Mouse (Mus musculus) Muller cell, postnatal 12 days (primary cell): Measurements from ENCODE around the gene Mettl13.

Experiments
- DNase-seq: peaks from one replicate; pipeline ENCODE4 v3.0.0-alpha.2; 2015; ENCODE audit errors: inconsistent ontology term

The Mettl13 gene

DNA sequence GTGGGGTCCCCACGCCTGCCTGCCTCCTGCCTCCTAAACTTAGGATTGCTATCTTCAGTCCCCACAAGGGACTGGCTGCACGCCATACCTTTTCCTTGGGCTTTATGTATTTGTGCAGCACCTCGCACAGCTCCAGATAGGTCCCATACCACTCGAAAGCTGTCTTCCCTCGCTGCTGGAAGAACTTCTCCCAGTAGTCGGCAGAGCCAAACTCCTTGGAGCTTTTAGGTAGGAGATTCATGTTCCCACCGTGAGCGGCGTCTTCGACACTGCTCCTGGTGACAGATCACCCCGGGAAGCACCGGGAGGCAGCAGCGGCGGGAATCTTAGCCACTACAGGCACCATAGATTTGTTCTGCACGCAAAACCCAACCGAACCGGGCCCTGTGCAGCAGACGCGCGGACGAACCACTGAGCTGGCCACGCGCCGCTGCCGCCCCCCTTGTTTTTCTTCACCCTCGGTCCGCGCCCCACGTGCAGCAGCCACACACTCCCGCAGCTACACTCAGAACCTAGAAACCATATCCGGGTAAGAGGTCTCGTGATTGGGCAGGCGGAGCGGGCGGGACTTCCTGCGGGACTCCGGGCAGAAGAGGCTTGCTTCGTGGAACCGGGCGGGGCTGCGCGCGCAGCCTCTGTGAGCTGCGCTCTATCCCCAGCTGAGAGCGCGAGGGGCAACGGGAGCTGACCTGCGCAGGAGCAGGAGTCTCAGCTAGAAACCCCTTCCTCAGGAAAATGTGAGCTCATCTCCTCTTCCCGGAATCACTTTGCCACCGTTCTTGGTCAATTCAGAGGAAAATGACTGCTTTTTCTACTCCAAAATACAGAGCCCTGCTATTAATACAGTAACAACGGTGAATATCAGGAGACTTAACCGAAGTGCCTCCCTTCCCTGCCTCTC lies at the start of gene Mettl13:
Gene Mettl13 (minus strand): TSS at position 536 of the 901 bp plus-strand sequence.
- peak; percentile 95 for DNase-seq

DNA sequence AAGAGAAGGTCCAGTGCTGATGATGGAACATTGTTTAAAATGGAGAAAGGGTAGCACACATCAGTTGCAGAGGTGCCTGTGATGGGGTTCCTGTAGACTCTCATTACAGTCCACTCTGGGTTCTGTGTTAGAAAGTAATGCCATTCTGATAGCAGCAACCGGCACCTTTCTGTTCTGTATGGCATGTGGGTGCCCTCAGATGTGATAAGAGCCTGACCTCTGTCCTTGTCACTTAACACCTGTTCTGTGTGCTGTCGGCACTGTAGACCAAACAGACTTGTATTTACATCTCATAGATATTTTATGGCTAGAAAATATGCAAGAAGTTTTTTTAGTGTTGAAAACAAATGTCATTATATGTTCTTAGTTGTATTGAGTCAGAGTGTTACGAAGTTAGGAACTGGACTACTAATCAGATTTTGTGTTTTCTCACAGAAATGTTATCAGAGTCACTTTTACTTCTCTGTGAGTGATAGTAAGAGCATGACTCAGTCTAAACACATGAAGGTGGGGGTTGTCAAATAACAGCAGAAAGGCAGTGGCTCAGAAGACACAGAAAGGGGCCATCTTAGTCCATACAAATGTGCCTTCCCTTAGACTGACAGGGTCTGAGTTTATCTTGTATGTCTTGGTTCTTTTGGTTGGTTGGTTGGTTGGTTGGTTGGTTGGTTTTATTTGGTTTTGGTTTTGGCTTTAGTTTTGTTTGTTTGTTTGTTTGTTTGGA lies 49.2 kb upstream of the Mettl13 start:
- DNase-seq: no peak

DNA sequence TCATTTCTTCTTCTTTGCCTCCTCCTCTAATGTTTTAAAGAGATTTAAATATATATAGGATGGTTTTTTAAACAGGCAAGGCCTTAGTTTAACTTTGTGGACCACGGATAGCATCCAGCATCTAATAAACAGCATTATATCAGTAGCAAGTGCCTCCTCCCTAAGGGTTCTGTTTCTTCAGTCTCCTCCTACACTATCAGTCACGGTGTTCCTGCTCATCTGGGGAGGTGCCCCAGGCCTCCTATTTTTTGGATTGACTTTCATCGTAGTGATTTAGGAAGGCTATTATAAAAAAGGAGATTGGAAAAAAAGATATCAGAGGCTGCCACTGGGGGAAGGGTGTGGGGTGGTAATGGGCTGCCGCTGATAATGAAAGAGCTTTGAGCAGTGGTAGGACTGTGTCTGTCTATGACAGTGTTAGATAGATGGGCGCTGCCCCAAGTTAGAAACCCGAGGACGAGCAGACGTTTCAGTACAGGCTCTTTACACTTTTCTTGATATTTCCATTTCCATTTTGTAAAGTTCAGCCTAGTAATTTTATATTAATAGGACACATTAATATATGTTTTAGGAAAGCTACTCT lies 42.2 kb upstream of the Mettl13 start:
- no peak for DNase-seq

DNA sequence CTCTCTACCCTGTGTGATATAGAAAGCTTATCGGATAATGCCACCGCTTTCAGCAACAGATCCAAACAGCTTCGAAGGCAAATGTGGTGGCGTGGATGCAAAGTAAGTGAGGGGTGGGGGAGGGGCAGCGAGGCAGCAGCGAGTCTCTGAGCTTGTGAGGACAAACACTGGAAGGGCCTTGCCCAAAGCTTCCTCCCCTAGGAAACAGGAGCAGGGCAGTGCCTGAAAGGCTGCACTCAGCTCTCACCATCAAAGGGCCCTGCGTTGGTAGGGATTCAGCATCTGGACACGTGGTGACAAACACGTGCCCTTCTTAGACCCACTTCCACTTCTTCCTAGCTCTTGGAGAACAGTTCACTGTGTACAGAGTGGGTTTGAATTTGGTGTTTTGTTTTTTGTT lies 41.1 kb upstream of the Mettl13 start:
- DNase-seq: no peak

DNA sequence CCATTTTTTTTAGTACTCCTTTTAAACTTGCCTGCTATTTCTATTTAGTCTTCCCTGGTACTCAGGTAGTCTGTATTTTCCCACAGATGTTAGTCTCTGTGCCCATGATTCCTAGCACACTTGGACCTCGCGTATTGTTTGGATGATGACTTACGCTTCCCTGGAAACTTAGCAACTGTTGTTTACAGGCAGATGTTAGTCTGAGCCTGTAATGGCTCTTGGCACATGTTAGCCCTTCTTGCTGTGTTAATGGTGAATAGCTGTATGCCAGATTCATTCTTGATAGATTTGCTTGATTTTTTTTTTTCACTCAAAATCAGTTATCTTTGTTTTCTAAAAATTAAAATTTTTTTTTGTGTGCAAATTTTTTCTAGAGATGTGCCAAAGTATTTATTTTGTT lies 40.3 kb upstream of the Mettl13 start:
- no peak for DNase-seq

DNA sequence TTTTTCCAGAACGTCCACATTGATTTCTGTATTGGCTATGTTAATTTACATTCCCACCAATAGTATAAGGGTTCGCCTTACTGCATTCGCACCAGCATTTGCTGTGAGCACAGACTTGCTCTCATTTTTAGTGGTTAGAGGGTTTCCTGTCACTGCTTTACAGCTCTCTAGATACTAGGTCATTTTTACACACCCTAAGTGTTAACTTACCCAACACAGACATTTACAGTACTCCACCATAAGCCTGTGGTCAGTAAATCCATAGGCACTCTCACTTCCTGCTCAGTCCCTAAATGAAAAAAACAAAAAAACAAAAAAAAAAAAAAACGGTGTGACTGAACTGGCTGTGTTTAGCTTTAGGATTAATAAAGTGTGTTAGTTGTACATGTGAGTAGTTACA lies 37.9 kb upstream of the Mettl13 start:
- DNase-seq: no peak

DNA sequence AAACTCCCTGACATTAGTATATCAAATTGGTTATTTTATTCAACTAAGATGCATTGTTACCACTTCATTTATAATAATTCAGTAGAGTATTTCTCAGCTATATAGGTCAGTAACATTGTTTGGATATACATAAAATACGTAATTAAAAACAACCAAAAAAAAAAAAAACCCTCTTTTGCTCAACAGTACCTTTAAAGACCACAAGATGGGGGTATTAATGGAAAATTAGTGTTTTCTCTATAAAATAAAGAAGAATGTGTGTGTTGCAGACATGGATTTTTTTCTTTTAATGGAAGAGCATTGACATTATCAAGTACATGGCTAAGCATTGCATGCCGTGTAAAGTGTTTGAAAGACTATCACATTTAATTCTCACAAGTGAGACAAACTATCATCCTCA lies 34.5 kb upstream of the Mettl13 start:
- peak; percentile 2 for DNase-seq

DNA sequence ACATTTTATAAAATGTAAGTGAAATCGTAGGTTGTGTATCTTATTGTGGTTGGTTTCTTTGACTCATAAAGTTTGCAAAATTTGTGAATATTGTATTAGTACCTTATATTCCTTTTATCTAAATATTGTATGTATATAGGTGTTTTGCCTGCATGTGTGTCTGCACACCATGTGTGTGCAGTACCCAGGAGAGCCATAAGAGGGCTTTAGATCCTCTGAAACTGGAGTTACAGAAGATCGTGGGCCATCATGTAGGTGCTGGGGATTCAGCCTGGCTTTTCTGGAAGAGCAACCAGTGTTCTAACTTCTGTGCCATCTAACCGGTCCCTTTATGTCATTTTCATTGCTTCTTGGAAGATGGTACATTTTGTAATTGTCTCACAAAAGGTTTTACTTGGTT lies 26.7 kb upstream of the Mettl13 start:
- no peak for DNase-seq

DNA sequence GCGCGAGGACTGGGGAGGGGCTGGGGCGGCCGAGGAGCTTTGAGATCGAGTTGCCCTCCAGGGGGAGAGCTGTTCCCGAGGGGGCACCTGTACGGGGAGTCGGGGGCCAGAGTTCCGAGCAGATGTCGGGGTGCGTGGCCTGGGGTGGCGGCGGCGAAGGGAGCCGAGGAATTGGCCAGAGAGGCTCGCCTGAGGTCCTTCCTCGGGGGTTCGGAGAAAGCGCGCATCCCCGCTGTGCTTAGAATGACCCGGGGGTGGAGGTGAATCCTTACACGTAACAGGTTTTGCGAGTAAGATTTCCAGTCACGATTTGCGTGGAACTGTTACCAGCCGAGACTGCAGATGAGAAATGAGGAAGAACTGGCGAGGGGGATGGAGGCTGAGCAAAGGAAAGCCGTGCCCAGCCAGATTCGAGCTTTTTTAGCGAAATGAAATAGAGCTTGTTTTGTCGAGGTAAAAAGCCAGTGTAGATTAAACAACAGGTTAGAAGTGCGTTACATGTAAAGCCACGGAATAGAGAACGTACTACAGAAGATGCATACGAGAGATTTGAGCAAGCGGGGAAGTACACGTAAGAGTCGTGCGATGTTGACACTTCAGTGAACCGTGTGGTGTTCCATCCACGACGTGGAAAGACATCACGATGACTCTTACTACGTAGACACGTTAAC lies 22.7 kb upstream of the Mettl13 start:
- peak; percentile 12 for DNase-seq

DNA sequence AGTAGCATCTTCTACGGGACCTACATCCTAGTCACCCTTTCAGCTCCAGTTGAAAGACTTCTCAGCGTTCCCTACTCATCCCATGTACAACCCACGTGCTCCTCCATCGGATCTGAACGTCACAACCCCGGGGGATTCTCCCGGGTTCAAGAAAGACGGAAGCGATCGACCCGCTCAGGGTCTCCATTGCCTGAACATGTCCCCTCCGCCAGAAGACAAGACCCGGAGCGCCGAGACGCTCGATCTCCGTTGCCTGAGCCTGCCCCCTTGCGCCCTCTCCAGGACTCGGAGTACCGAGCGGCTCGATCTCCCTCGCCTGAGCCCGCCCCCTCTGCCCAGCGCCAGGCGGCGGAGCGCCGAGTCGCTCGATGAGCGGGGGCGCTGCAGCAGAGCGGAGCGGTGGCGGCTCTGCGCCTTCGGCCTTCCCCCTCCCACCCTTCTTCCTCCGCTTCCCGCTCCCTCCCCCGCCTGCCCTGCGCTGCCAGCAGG lies 22.0 kb upstream of the Mettl13 start, which contains the start of gene Vamp4:
Gene Vamp4 (plus strand): TSS at position 256 of the 489 bp plus-strand sequence.
- DNase-seq: peak; percentile 96

DNA sequence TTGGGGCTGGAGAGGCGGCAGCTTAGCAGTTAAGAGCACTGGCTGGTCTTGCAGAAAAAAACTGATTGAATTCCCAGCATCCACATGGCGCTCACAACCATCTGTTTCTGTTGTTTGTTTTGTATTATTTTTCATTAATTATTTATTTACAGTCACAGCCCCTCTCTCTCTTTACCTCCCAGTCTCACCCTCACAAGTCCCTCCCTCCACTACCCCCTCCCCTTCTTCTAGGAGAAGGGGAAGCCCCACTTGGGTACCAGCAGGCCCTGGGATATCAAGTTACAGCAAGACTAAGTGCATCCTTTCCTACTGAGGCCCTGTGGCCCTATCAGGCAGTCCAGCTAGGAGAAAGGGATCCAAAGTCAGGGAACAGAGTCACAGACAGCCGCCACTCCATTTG lies 19.0 kb upstream of the Mettl13 start:
- no peak for DNase-seq

DNA sequence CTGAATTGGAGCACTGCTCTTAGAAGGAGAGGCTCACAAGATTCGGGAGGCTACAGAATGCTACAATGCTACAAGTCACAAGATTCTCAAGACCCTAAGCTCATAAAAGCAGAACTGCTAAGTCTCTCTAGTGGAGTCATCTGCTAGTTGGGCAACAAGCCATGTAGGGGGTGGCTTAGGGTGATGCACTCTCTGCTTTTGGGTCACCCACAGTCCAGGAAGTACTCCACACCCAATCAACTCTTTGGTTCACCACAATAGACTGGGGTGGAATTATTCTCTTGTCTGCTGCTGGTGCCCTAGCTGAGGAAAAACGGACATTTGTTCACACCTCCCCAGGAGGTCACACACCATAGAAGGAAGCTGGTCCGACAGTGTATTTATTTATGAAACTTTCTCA lies 16.6 kb upstream of the Mettl13 start:
- DNase-seq: peak; percentile 24

DNA sequence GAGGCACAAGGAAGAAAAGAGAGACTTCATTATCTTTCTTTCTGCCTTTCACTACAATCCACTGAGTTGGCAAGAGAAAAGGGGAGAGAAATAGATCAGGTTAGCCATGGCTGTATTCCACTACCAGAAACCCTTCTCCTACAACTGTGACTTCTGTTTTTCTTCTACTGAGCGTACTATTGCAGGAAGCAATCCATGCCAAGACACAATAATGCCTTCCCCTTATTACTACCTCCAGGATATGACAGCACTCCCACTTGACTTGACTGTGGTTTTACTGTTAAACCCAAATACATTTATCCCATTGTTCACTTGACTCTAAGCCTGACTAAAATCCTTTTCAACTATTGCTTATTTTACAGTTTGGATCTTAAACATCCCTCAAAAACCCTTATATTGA lies 14.9 kb upstream of the Mettl13 start:
- no peak for DNase-seq

DNA sequence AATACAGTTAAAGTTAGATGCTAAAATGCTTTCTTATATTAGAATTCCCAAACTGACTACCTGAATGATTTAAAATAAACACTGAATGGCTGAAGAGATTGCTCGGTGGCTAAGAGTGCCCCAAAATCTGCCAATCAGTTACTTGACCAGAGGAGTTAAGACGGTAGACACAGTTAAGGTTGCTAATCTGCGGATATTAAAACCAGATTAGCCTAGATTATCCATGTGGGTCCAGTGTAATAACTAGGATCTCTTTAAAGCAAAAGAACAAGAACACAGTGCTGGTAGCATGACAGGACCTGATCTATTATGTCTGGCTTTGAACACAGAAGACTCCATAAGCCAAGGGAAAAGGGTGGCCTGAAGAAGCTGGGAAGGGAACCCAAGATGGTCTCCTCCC lies 5.8 kb upstream of the Mettl13 start:
- no peak for DNase-seq

DNA sequence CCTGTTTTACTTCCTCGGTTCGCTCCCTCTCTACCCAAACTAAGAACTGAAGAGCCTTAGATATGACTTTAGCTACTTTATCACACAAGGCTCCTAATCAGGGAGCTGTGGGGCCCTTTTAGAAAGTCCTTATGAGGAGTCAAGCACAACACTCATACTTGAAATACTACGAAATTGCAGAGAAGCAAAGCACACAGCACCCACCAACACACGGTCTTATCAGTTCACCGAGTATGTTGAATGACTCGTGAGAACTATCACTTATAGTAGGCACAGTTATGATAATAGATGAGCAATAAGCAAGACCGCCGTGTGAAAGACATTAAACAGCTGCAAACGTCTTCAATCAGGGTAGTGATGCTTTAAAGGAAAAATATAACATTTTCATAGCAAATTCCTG lies 4.6 kb upstream of the Mettl13 start:
- no peak for DNase-seq

DNA sequence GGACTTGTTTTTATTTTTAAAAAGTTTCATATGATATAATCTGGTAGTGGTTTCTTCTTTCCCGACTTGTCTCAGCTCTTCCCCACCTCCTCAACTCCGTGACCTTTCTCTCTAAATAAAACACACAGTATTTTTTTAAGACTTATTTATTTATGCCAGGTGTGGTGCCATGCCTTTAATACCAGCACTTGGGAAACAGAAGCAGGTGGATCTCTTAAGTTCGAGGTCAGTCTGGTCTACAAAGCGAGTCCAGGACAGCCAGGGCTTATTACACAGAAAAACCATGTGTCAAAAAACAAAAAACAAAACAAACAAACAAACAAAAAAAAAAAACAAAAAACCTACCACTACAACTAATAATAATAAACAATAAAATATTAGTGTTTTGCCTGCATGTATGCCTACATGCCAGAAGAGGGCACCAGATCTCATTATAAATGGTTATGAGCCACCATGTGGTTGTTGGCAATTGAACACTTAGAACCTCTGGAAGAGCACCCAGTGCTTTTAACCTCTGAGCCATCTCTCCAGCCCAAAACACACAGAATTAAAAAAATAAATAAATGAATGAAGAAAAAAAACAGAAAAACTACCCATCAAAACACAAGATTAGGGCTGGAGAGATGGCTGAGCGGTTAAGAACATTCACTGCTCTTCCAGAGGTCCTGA lies 1.4 kb upstream of the Mettl13 start:
- DNase-seq: peak; percentile 17

DNA sequence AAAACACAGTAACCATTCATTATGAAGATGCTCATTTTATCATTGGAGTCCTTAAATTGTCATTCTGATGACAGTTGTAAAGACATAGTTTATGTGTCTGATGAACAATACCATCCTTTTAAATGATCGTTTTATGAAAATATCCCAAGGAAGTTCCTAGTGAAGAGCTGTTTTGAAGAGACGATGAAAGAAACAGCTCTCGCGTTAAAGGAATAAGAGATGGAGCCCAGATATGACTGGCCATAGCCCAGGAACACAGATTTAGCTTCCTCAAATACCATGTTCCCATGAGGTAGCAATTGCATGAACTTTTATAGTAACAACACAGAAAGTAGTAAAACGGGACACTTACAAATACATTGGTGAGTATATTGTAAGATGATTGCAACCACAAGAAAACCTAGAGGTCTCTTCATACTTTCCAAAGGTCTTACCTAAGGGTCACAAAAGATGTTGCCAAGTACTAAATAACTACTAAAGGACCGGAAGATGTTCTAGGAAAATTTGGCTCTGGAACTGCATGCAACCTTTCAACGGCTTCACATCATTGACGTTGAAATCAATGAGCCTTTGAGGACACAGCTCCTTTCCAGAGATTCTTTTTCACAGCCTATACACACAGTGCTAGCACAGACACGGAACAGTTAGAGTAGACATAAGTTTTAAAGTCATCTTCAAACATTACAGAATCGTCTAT lies 714 bp upstream of the Mettl13 start:
- DNase-seq: no peak

DNA sequence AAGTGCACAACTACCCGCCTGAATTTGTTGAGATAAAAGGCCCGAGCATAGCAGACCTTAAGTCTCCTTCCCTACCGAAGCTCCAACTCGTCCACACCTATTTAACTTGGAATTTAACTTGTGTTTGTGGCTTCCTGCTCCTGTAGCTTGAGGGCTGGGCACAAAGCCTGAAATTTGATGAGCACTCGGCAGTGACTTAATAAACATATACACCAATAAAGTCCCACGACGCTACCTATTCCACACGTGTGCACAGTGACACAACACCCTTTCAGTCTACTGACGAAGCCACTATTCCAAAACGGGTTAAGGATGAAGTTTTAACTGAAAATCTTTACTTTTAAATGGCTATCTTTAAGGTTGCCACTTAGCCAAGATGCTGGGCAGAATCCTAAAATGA lies 744 bp downstream of the Mettl13 start:
- DNase-seq: peak; percentile 8

DNA sequence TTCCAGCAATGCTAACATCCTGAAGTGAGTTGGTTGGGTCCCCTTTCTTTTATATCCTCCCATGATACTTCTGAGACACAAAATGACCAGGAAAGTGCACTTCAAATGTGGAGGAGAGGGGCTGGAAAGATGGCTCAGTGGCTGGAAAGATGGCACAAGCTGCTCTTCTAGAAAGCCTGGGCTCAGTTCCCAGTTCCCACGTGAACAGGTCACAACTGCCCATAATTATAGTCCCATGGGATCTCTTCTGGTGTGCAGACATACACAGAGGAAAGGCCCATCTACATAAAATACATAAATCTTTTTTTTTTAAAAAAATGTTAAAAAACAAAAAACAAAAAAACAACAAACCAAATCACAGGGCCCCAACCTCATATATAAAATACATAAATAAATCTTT lies 5.1 kb downstream of the Mettl13 start:
- no peak for DNase-seq

DNA sequence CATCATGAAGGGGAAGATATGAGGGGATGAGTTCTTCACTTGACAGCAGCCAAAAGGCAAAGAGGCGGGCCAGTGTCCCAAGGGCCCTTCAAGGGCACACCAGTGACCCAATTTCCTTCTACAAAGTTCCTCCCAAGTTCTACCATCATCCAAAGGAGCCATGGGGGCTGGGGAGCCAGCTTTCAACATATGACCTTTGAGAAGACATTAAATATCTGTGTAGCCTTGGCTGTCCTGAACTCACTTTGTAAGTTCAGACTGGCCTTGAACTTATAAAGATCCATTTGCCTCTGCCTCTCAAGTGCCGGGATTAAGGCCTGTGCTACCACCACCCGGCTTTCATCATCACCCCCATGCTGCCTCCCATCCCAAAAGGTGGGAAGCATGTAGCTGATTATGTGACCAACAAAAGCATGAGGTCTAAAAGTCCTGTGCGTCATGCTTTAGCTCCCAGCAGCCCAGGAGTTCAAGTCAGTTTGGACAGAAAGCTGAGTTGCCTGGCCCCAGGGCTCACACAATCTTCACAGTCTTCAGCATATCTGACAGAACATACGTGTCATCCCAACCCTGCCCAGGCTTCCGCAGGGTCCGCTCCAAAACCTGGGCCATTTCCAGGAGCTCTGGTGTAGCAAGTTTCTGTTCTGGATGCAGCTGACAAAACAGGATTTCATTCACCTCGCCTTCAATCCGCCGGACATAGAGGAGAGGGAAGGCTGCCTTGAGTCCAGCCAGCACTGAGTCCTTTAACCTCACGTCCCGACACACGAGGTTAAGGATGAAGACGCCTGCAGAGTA lies 14.4 kb downstream of the Mettl13 start:
- no peak for DNase-seq
